Mouse (Mus musculus) neural tube, embryonic 10.5 days (tissue): ENCODE data around the gene Tpm4.

Experiments
- DNase-seq: peaks from one replicate; pipeline ENCODE4 v3.0.0-alpha.2; 2017; ENCODE audit warnings: low spot score; ENCODE audit errors: extremely low spot score

The Tpm4 gene

DNA sequence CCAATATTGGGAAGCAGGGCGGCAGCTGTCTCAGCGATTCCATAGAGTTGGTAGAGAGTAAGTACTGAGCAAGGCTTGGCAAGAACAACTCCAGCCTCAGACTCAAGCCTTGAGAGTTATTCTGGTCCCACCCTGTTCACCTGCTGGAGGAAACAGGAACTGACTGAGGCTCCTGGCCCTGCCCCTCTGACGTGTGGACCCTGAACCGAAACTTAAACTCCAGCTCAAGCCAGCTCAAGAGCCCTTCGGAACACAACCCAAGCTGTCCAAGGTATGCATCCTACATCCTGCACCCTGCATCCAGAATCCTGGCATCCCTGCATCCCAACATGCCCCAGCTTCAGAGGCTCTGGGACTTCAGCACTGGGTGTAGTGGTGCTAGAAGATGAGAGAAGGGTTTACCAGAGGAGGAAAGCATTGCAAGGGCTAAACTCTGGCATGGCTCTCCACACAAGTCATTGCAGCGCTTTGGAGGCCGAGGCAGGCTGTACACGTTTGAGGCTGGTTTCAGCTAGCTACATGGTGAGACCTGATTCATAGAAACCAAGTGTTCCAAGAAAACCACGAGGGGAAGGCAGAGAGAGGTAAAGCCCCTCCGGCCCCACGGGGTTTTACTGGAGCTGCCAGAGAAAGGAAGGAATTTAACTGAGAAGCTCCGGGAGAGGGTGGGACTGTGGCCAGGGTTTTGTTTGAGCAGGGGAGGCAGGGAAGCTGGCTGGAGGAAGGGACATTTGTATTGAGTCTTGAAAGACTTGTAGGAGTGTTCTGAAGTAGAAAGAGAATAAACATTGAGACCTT, 54.8 kb downstream of the Tpm4 start, which contains the start of gene Hsh2d:
Hsh2d (plus strand) TSS at position 222 of the 798 bp plus-strand sequence.
- no peak for DNase-seq

DNA sequence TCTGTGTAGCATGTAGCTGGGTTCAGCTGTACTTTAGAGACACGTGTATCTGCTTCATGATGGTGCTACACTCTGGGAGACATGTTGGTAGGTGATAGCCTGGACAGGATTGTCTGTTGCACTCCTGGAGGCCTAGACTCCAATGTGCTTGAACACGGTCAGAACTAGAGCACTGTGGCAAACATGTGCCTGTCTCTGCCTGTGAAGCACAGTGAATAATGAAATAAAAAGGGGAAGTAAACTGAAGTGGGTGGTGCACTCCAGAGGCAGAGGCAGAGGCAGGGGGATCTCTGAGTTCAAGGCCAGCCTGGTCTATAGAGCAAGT, 55.4 kb downstream of the Tpm4 start:
- DNase-seq: no peak

DNA sequence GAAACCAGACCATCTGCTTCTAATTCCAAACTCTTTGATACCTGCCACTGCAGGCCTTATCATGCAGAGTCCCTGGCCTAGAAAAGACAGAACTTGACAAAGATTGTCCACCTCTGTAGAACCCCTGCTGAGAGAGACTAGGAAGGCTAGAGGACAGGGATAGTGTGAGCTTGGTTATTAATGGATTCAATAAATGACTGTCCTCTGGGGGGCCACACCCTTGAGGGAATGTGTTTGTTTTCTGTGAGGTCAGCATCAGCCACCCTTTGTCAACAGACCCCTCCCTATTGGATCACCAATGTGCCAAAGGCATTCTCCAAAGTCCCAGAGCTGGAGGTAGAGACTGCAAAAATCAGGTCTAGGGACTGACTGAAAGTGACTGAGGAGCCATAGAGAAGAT, 57.3 kb downstream of the Tpm4 start:
- DNase-seq: no peak

DNA sequence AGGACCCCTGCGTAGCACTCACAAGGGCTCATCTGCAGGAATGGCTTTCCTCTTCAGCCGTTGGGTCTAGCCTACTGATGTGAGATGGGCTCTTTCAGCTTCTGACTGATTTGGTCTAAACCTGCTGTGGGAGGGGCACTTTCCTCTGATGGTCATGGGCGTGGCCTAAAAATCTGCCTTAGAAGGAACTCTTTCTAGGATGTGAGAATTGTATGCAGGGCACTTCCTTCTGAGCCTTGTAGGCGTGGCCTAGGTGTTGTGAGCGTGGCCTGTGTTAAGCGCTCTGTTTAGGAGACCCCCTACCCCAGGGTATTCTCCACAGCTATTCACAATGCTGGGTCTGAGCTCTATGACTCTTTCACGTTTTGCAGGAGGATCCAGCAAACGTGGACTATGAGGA, 63.2 kb downstream of the Tpm4 start:
- no peak for DNase-seq
